Mouse (Mus musculus) embryonic facial prominence, embryonic 13.5 days (tissue): ENCODE data around the gene S100a6. TPM values are rescaled to one million over a fixed set of nuclear protein-coding genes. Genes with fewer than 3 reads are reported as not detected.

Source experiments
- ATAC-seq: fragments of 200-750 bp; cut with Nextera tagmentation; 2 replicates; pipeline ENCODE4 v1.8.0; 2017; ENCODE audit warnings: low read depth; ENCODE audit not compliant: insufficient number of reproducible peaks, insufficient read depth, low FRiP score, low TSS enrichment
- H3K27ac ChIP-seq: fragments of 300-500 bp; sonication (generic); 2 replicates; pipeline ENCODE4 v1.5.1; 2015; ENCODE audit warnings: moderate library complexity, mild to moderate bottlenecking, inconsistent platforms
- H3K27me3 ChIP-seq: fragments of 300-500 bp; sonication (generic); 2 replicates; pipeline ENCODE4 v1.6.1; 2015; ENCODE audit warnings: mild to moderate bottlenecking, inconsistent platforms
- H3K36me3 ChIP-seq: fragments of 300-500 bp; sonication (generic); 2 replicates; pipeline ENCODE4 v1.6.1; 2015; ENCODE audit warnings: mild to moderate bottlenecking, inconsistent platforms
- H3K4me1 ChIP-seq: fragments of 300-500 bp; sonication (generic); 2 replicates; pipeline ENCODE4 v1.6.1; 2015; ENCODE audit warnings: inconsistent platforms
- H3K4me2 ChIP-seq: fragments of 300-500 bp; sonication (generic); 2 replicates; pipeline ENCODE4 v1.6.1; 2015; ENCODE audit warnings: moderate library complexity, mild to moderate bottlenecking, inconsistent platforms
- H3K4me3 ChIP-seq: fragments of 300-500 bp; sonication (generic); 2 replicates; pipeline ENCODE4 v1.5.1; 2015; ENCODE audit warnings: mild to moderate bottlenecking, inconsistent platforms
- H3K9ac ChIP-seq: fragments of 300-500 bp; sonication (generic); 2 replicates; pipeline ENCODE4 v1.6.1; 2015; ENCODE audit warnings: mild to moderate bottlenecking, inconsistent platforms
- H3K9me3 ChIP-seq: fragments of 300-500 bp; sonication (generic); 2 replicates; pipeline ENCODE4 v1.6.1; 2016; ENCODE audit warnings: inconsistent platforms
- WGBS: fragments of 180-500 bp; shearing (Covaris S2); methylation state at CpG from one replicate; pipeline ENCODE4 v1.1.7; 2015; ENCODE audit warnings: mixed read lengths; 5-methylcytosine and 5-hydroxymethylcytosine counted together
- polyA plus RNA-seq: library from polyadenylated mRNA; unstranded; fragments of >200 nt; fragmentation: Nextera tagmentation; extraction: Ambion mirVana; gene quantifications from 2 replicates; pipeline ENCODE4 v1.2.1, GENCODE M21; 2015

S100a6 gene
- polyA plus RNA-seq, 1 experiment from 2014 or later = 97.9 TPM

- peak overlapping the region; percentile 43 for H3K4me3 ChIP-seq
- peaks cover 25% of the 10 kb centered on the region for H3K4me1 ChIP-seq
- 45% methylated on average over 7 of the region's 7 CpGs for WGBS
- no peak for ATAC-seq
- peak overlapping the region; percentile 64; the same call in 1 of the 2 replicates for H3K9ac ChIP-seq
- H3K27ac ChIP-seq = 0 out of 2 replicates have a peak overlapping the region, but pooled peaks have one; percentile 8
- H3K9me3 ChIP-seq = no peaks in the 10 kb centered on the region
- peak overlapping the region; percentile 78 for H3K4me2 ChIP-seq
- no peaks in the 10 kb centered on the region for H3K36me3 ChIP-seq
- H3K27me3 ChIP-seq = no peaks in the 10 kb centered on the region
Measured at GRCm38 (mm10) chr3:90613461-90614147, 922 bp downstream of the S100a6 start.

- WGBS = 83% methylated on average over 6 of the region's 6 CpGs
- no peaks in the 10 kb centered on the region for H3K27me3 ChIP-seq
- no peak for ATAC-seq
- no peak overlapping the region for H3K9ac ChIP-seq
- no peaks in the 10 kb centered on the region for H3K9me3 ChIP-seq
- H3K4me3 ChIP-seq = no peak overlapping the region
- H3K4me1 ChIP-seq = peaks cover 25% of the 10 kb centered on the region
- no peaks in the 10 kb centered on the region for H3K36me3 ChIP-seq
- peak overlapping the region; percentile 78 for H3K4me2 ChIP-seq
- no peak overlapping the region for H3K27ac ChIP-seq
Measured at GRCm38 (mm10) chr3:90614148-90614530, 1.5 kb downstream of the S100a6 start.

- no peak overlapping the region for H3K4me2 ChIP-seq
Measured at GRCm38 (mm10) chr3:90614611-90615251, 2.0 kb downstream of the S100a6 start.

GRCm38 (mm10) chr3:90615415-90615814, 2.7 kb downstream of the S100a6 start:
- Histone ChIP-seq H3K4me2 (no peak overlapping the region), H3K4me1 (peaks cover 25% of the 10 kb centered on the region), H3K27ac (no peak overlapping the region), H3K27me3 (no peaks in the 10 kb centered on the region), H3K36me3 (no peaks in the 10 kb centered on the region), H3K9me3 (no peaks in the 10 kb centered on the region), H3K4me3 (no peak overlapping the region), H3K9ac (no peak overlapping the region)
- WGBS = 7% methylated on average over 7 of the region's 7 CpGs
- peak; percentile 74 for ATAC-seq

More at GRCm38 (mm10) chr3:90614611-90615251, 2.0 kb downstream of the S100a6 start:
- no peaks in the 10 kb centered on the region for H3K36me3 ChIP-seq
- no peak overlapping the region for H3K27ac ChIP-seq
- H3K9ac ChIP-seq = no peak overlapping the region
- no peaks in the 10 kb centered on the region for H3K9me3 ChIP-seq
- WGBS = 86% methylated on average over 11 of the region's 11 CpGs
- ATAC-seq = no peak
- no peaks in the 10 kb centered on the region for H3K27me3 ChIP-seq
- no peak overlapping the region for H3K4me3 ChIP-seq
- H3K4me1 ChIP-seq = peaks cover 25% of the 10 kb centered on the region

- no peak overlapping the region for H3K4me3 ChIP-seq
- no peak overlapping the region for H3K9ac ChIP-seq
- H3K4me2 ChIP-seq = no peak overlapping the region
- H3K9me3 ChIP-seq = no peaks in the 10 kb centered on the region
- WGBS = 81% methylated on average over 1 of the region's 1 CpGs
- H3K4me1 ChIP-seq = peaks cover 25% of the 10 kb centered on the region
- no peak overlapping the region for H3K27ac ChIP-seq
- H3K36me3 ChIP-seq = no peaks in the 10 kb centered on the region
- no peaks in the 10 kb centered on the region for H3K27me3 ChIP-seq
- no peak for ATAC-seq
Measured at GRCm38 (mm10) chr3:90615911-90616310, 3.2 kb downstream of the S100a6 start.

GRCm38 (mm10) chr3:90617586-90617985, 4.9 kb downstream of the S100a6 start:
- no peak overlapping the region for H3K4me2 ChIP-seq
- no peaks in the 10 kb centered on the region for H3K27me3 ChIP-seq
- H3K36me3 ChIP-seq = no peaks in the 10 kb centered on the region
- WGBS = 15% methylated on average over 1 of the region's 1 CpGs
- no peak overlapping the region for H3K9ac ChIP-seq
- no peak for ATAC-seq
- no peak overlapping the region for H3K27ac ChIP-seq
- H3K4me1 ChIP-seq = peaks cover 25% of the 10 kb centered on the region
- no peak overlapping the region for H3K4me3 ChIP-seq
- no peaks in the 10 kb centered on the region for H3K9me3 ChIP-seq

- Histone ChIP-seq H3K27ac (no peak overlapping the region), H3K36me3 (no peaks in the 10 kb centered on the region), H3K9me3 (no peaks in the 10 kb centered on the region), H3K4me2 (no peak overlapping the region), H3K9ac (no peak overlapping the region), H3K4me1 (peaks cover 16% of the 10 kb centered on the region), H3K4me3 (no peak overlapping the region), H3K27me3 (no peaks in the 10 kb centered on the region)
- WGBS = 63% methylated on average over 7 of the region's 7 CpGs
- ATAC-seq = no peak
Measured at GRCm38 (mm10) chr3:90621552-90621951, 8.9 kb downstream of the S100a6 start.

- H3K9ac ChIP-seq = no peak overlapping the region
- no peaks in the 10 kb centered on the region for H3K9me3 ChIP-seq
- H3K4me1 ChIP-seq = peaks cover 16% of the 10 kb centered on the region
- H3K27ac ChIP-seq = no peak overlapping the region
- H3K4me3 ChIP-seq = no peak overlapping the region
- ATAC-seq = no peak; the same call in 1 of the 2 replicates
- no peaks in the 10 kb centered on the region for H3K36me3 ChIP-seq
- H3K4me2 ChIP-seq = no peak overlapping the region
- WGBS = 13% methylated on average over 2 of the region's 2 CpGs
- no peaks in the 10 kb centered on the region for H3K27me3 ChIP-seq
Measured at GRCm38 (mm10) chr3:90623435-90624071, 10.9 kb downstream of the S100a6 start.

GRCm38 (mm10) chr3:90625496-90625895, 12.8 kb downstream of the S100a6 start:
- Histone ChIP-seq H3K4me2 (no peak overlapping the region), H3K27ac (no peak overlapping the region), H3K4me1 (peaks cover 16% of the 10 kb centered on the region), H3K9ac (no peak overlapping the region), H3K36me3 (no peaks in the 10 kb centered on the region), H3K4me3 (no peak overlapping the region), H3K27me3 (no peaks in the 10 kb centered on the region), H3K9me3 (no peaks in the 10 kb centered on the region)
- no peak for ATAC-seq
- 71% methylated on average over 5 of the region's 5 CpGs for WGBS

- no peak overlapping the region for H3K4me3 ChIP-seq
- H3K9me3 ChIP-seq = no peaks in the 10 kb centered on the region
- no peak overlapping the region for H3K4me2 ChIP-seq
- no peak for ATAC-seq
- peaks cover 16% of the 10 kb centered on the region for H3K4me1 ChIP-seq
- 69% methylated on average over 9 of the region's 9 CpGs for WGBS
- no peak overlapping the region for H3K9ac ChIP-seq
- H3K27me3 ChIP-seq = no peaks in the 10 kb centered on the region
- H3K36me3 ChIP-seq = no peaks in the 10 kb centered on the region
- peak overlapping the region; percentile 35; the same call in 1 of the 2 replicates for H3K27ac ChIP-seq
Measured at GRCm38 (mm10) chr3:90626266-90627021, 13.8 kb downstream of the S100a6 start.

- Histone ChIP-seq H3K4me1 (peaks cover 16% of the 10 kb centered on the region), H3K27me3 (no peaks in the 10 kb centered on the region), H3K4me2 (no peak overlapping the region), H3K9me3 (no peaks in the 10 kb centered on the region), H3K9ac (no peak overlapping the region), H3K27ac (no peak overlapping the region), H3K36me3 (no peaks in the 10 kb centered on the region), H3K4me3 (no peak overlapping the region)
- WGBS = 89% methylated on average over 5 of the region's 5 CpGs
- no peak for ATAC-seq
Measured at GRCm38 (mm10) chr3:90627366-90627765, 14.7 kb downstream of the S100a6 start.
